ENCODE assay signal across 20 mouse cellular contexts in genomic region chr8:12213774-12214173, GRCm38 (mm10).
DNase-seq lines count a peak whose midpoint lies in the region; ATAC-seq and TF ChIP-seq lines count a peak whose summit lies in the region.
"Had no signal": no experiment of that assay in that cellular context is flagged by ENCODE, and none has a peak within 500 bp of the region (broad histone marks: within the 10 kb centered on the region; RNA-seq: fewer than 3 reads in every experiment).

No protein-coding gene starts in this region.

- peak overlapping the region; percentile 38 for H3K4me2 ChIP-seq in forebrain, embryonic 15.5 days (replicated peaks)
- peak overlapping the region; percentile 43 for H3K4me2 ChIP-seq in midbrain, embryonic 14.5 days (ENCODE audit: low read length)
- H3K4me2 ChIP-seq: heart, embryonic 11.5 days; neural tube, embryonic 13.5 days; stomach, embryonic 15.5 days had no signal

- no peaks in the 10 kb centered on the region for H3K9me3 ChIP-seq in forebrain, embryonic 15.5 days
- H3K9me3 ChIP-seq in midbrain, embryonic 14.5 days (ENCODE audit: control insufficient read depth, low read length) = no peaks in the 10 kb centered on the region
- H3K9me3 ChIP-seq: neural tube, embryonic 13.5 days; stomach, embryonic 15.5 days had no signal

- 0 out of 2 replicates have a peak, but pooled peaks have one; percentile 30 for ATAC-seq in forebrain, embryonic 15.5 days (replicated peaks)
- no peak; the same call in 1 of the 2 replicates for ATAC-seq in midbrain, embryonic 14.5 days (ENCODE audit: low FRiP score, low TSS enrichment)

- peak overlapping the region; percentile 17; the same call in 1 of the 2 replicates for H3K4me3 ChIP-seq in forebrain, embryonic 15.5 days
- H3K4me3 ChIP-seq in midbrain, embryonic 14.5 days (replicated peaks; ENCODE audit: low read depth, low read length) = no peak overlapping the region
- no peak overlapping the region for H3K4me3 ChIP-seq in lung, adult 2 months (replicated peaks; ENCODE audit: extremely low read depth, low read depth, low read length)
- H3K4me3 ChIP-seq: neural tube, embryonic 13.5 days; stomach, embryonic 15.5 days had no signal

- TF ChIP-seq POLR2A in lung, adult 2 months (IDR thresholded peaks at IDR 0.05; ENCODE audit: borderline replicate concordance, extremely low read depth, low read depth, low read length) = no peak

- H3K27me3 ChIP-seq in forebrain, embryonic 15.5 days = peaks cover 28% of the 10 kb centered on the region
- H3K27me3 ChIP-seq in midbrain, embryonic 14.5 days (ENCODE audit: control insufficient read depth, insufficient read depth, low read length) = peaks cover 65% of the 10 kb centered on the region

- TF ChIP-seq CTCF in lung, adult 2 months (IDR thresholded peaks at IDR 0.05; ENCODE audit: insufficient read depth, low read length) = no peak

- WGBS in forebrain, embryonic 15.5 days = 44% methylated on average over 7 of the region's 7 CpGs
- WGBS in midbrain, embryonic 14.5 days = 30% methylated on average over 7 of the region's 7 CpGs
- WGBS in lung, adult 2 months = 55% methylated on average over 7 of the region's 7 CpGs

- no peak overlapping the region for H3K9ac ChIP-seq in forebrain, embryonic 15.5 days (replicated peaks)
- H3K9ac ChIP-seq in midbrain, embryonic 14.5 days (replicated peaks; ENCODE audit: low read length) = no peak overlapping the region
- H3K9ac ChIP-seq: neural tube, embryonic 13.5 days; stomach, embryonic 15.5 days had no signal

- peak; percentile 13 for DNase-seq in retina, embryonic 14.5 days (ENCODE audit: low spot score)
- no peak for DNase-seq in retina, postnatal 1 day
- no peak for DNase-seq in midbrain, embryonic 14.5 days
- no peak for DNase-seq in urinary bladder, adult 2 months (ENCODE audit: low spot score)
- DNase-seq in lung, adult 2 months = no peak
- DNase-seq in cerebellum, postnatal 36 days = no peak
- DNase-seq: cerebellum, adult 2 months; heart, postnatal 10 days; kidney, adult 18-20 months; layer of hippocampus, postnatal 36 days; liver; lung, postnatal 10 days; right cerebral cortex, postnatal 25 days; thymus, adult 18-20 months had no signal

- H3K36me3 ChIP-seq in forebrain, embryonic 15.5 days = no peaks in the 10 kb centered on the region
- no peaks in the 10 kb centered on the region for H3K36me3 ChIP-seq in midbrain, embryonic 14.5 days (ENCODE audit: control insufficient read depth, insufficient read depth, low read length)
- H3K36me3 ChIP-seq: neural tube, embryonic 13.5 days; stomach, embryonic 15.5 days had no signal

- H3K27ac ChIP-seq in forebrain, embryonic 15.5 days (replicated peaks) = peak overlapping the region; percentile 76
- no peak overlapping the region for H3K27ac ChIP-seq in midbrain, embryonic 14.5 days (replicated peaks; ENCODE audit: low read depth, low read length)
- H3K27ac ChIP-seq: kidney, postnatal 0 days; layer of hippocampus, adult 2 months; neural tube, embryonic 13.5 days; stomach, embryonic 15.5 days had no signal

- peaks cover 26% of the 10 kb centered on the region for H3K4me1 ChIP-seq in forebrain, embryonic 15.5 days
- peaks cover 20% of the 10 kb centered on the region for H3K4me1 ChIP-seq in midbrain, embryonic 14.5 days (ENCODE audit: control insufficient read depth, insufficient read depth, low read length)
- no peaks in the 10 kb centered on the region for H3K4me1 ChIP-seq in lung, adult 2 months (ENCODE audit: control insufficient read depth, insufficient read depth, low read length)
- H3K4me1 ChIP-seq: stomach, embryonic 15.5 days had no signal
